Comparison of ENCODE assay signal across 11 mouse cellular contexts in the genomic region with DNA sequence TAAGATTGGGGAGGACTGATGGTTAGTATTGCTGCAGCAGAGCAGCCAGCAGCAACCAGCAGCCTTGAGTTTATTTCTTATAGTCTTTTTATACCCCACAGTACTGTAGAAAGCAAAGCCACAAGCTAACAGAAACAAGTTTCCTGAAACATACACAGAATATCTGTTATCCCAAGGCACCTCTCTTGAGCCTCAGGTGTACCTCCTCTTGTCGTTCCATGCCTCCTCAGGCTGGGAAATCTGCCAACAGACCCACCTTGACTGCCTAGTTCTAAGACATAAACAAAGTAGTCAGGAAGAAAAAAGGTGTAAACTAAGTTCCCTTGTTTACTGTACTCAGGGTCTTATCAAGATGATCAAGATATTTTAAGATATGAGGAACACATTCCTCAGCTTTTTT. TPM values are rescaled to one million over a fixed set of nuclear protein-coding genes. Genes with fewer than 3 reads are reported as not detected.
"Had no signal": no experiment of that assay in that cellular context is flagged by ENCODE, and none has a peak within 500 bp of the region (broad histone marks: within the 10 kb centered on the region; RNA-seq: fewer than 3 reads in every experiment).

No protein-coding gene starts in this region.

RNA-seq across cellular contexts. Expression of gene Vmn2r87, which starts 47.1 kb away (rescaled TPM):
- total RNA-seq: megakaryocyte-erythroid progenitor cell, adult 5-6 weeks had no signal
- polyA plus RNA-seq: hindbrain, postnatal 0 days; intestine, embryonic 14.5 days; kidney, embryonic 16.5 days; limb, embryonic 10.5 days; liver, embryonic 11.5 days; liver, embryonic 15.5 days; midbrain, embryonic 13.5 days; spleen, adult 2 months; stomach, embryonic 15.5 days; thymus, postnatal 0 days had no signal
